Mouse (Mus musculus): ENCODE data around the gene Selenov.

GRCm38 (mm10) chr7:28278279-28278652 is 12.7 kb downstream of the Selenov start:
- no peak for TF ChIP-seq CTCF (IDR thresholded peaks at IDR 0.05; ENCODE audit: borderline replicate concordance, control insufficient read depth, extremely low read depth, insufficient read depth, low read length, poor library complexity)
- no peak for TF ChIP-seq POLR2A (IDR thresholded peaks at IDR 0.05; ENCODE audit: control insufficient read depth, extremely low read depth, insufficient read depth, low read length, poor library complexity)

Data from thymus, adult 2 months (tissue).